Mouse (Mus musculus): ENCODE data around the gene Hormad2.

GRCm38 (mm10) chr11:4322943-4323342, 118.0 kb downstream of the Hormad2 start:
- TF ChIP-seq CTCF (IDR thresholded peaks at IDR 0.05; ENCODE audit: low read depth) (no peak), EP300 (optimal IDR thresholded peaks at IDR 0.05) (no peak)

Measured in stomach, postnatal 0 days (tissue).